Mouse (Mus musculus): ENCODE measurements around the gene Slc4a4. TPM values are rescaled to one million over a fixed set of nuclear protein-coding genes. Genes with fewer than 3 reads are reported as not detected.

Slc4a4 gene
- polyA plus RNA-seq, 1 experiment = 3.8 TPM

DNA sequence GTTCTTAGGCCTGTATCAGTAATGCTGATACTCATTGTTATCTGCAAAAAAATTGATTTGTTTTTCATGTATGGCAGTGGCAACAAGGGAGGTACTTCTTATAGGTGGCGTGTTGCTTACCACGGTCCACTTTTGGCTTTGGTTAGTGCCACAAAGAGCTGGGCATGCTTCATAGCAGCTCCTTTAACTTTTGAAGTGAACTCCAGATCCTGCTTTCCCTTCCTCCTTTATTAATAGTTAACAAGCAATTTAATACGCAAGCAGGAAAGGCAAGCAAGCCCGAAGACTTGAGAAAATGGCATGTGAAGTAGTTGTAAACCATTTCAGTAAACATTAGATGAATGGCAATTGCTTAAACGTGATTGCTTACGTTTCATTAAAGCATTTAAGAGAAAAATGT, 113.2 kb downstream of the Slc4a4 start:
- no peak for DNase-seq (ENCODE audit: low spot score)

DNA sequence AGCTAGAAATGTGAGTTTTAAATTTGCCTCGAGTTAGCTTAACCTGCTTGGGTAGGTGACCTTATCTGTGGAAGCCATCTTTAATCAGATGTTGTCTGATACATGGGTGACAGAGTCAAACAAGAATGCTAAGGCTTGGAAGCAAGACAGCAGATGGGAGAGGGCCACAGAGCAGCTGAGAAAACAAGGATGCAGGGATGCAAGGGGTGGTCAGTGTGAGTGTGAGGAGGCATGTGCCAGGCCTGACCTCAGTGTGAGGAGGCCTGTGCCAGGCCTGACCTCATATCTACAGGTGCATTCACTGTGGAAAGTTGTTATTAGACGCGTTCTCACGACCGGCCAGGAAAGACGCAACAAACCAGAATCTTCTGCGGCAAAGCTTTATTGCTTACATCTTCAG, 114.0 kb downstream of the Slc4a4 start:
- DNase-seq (ENCODE audit: low spot score) = no peak

DNA sequence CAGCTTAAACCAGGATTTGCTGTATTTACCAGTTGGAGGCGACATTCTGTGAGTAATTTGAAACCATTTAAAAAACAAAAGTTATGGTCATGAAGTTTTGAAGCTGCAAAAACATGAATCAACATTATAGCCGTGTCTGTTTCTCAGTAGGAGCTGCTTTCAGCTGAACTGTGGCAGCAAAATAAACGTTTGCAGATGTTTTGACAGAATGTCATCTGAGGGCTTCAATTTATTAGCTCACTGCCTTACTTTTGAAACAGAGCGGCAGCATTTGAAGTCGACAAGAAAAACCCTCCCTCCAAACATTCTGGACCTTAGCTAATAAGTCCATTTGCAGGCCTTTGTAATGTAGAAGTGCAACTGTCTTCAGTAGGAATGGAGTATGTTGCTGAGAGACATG, 123.5 kb downstream of the Slc4a4 start:
- DNase-seq (ENCODE audit: low spot score) = no peak

DNA sequence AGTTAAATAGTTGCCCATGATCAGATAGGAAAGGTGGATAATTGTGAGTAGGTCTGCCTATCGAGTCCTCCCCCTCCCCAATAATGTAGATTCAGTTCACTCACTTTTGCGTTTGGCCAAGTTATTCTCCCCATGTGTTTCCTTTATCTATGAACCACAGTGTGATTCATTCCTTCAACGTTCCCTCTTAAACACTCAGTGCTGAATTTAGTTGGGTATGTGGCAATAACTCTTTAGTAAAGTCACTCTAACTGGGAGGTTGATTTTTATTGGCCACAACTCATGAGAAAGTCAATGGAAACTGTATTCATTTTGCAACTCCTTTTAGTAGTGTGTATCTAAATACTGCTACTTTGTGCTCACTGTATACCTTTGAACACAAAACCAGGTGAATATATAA, 125.8 kb downstream of the Slc4a4 start:
- no peak for DNase-seq (ENCODE audit: low spot score)

DNA sequence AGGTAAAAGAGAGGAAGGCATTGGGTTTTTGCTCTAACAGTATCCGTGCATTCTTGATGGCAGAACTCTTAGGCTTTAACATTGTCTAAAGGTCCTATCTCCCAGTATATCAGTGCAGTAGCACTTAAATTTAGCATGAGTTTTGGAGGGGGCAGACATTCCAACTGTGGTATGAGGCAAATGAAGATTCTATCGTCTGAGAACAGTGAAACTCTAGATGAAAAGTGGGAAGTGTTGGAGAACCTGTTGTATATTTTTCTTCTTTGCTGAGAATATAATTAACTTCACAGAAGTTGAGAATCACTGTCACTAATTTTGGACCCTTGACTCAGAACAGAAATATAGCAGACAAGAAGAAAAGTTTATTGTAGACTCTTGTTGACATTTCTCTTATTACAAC, 128.2 kb downstream of the Slc4a4 start:
- no peak for DNase-seq (ENCODE audit: low spot score)

DNA sequence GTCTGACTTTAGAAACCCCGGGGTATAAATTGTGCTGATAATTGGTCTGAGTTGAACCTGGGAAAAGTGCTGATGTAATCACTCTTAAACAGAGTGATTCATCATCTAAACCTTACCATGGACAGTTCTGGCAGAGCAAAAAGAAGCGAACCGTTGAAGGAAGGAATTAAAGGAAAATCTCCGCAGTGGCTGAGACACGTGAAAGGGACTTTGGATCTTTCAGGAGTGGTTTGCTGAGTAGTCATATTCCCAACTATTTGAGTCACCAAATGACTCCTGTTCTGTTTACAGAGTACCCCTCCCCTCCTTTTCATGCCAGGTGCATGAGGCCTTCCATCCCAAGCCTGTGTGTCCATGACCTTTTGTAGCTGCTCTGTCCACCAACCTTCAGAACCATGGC, 129.3 kb downstream of the Slc4a4 start:
- DNase-seq (ENCODE audit: low spot score) = no peak

DNA sequence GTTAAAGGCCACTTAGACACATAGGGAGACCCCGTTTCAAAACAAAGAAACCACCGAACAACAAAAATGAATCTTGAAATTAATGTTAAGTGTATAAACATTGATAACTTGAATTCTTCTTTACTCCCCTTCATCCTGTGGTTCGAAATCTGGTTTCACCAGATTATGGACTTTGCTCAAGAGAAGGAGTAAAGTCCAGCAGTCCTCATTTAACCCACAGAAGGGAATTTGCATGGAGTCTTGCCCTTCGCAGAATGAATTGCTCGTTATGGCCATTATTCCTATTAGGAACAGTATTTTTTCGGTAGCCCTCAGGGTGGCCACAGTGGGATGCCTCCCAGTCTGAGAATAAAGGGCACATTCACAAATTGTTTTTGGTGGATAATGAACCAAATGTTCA, 131.9 kb downstream of the Slc4a4 start:
- DNase-seq (ENCODE audit: low spot score) = no peak

DNA sequence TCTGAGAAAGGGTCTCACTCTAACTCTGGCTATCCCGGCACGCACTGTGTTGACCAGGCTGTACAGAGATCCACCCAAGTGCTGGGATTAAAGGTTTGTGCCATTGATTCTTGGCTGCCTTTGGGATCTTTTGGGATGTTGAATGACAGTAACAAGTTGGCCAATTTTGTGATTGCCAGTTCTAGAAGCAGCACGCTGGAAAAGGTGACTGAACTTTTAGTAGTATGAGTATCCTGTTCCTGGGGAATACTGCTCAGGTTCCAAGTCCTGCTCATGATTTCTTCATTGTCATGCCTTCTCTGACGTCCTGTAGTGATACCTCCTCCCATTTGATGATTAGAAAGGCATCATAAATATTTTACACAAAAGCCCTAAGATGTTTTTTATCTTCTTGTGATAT, 137.8 kb downstream of the Slc4a4 start:
- no peak for DNase-seq (ENCODE audit: low spot score)

DNA sequence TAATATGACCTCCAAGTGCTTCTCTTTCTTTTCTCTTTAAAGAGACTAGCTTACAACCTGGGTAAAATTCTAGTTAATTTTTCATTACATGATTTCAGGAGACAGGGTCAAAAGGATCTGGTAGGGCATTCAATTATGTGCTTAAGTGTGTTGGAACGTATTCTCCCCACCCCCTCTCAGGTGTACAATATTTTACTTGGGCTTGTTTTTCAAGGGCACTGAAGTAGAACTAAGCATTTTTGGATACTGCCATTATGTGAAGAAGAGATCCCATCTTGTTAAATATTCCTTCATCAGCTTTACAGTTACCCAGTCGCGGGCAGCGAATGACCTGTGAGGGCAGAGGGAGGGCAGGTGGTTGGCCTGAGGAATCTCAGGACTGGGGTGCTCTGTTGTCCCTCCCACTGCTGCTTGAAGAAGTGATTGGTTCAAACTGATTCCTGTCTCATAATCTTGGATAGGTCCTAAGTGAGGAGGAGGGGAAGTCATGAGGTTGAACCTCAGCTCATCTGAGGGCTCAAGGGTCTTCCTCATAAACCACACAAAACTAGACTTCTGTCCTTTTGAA, 141.0 kb downstream of the Slc4a4 start:
- no peak for DNase-seq (ENCODE audit: low spot score)

DNA sequence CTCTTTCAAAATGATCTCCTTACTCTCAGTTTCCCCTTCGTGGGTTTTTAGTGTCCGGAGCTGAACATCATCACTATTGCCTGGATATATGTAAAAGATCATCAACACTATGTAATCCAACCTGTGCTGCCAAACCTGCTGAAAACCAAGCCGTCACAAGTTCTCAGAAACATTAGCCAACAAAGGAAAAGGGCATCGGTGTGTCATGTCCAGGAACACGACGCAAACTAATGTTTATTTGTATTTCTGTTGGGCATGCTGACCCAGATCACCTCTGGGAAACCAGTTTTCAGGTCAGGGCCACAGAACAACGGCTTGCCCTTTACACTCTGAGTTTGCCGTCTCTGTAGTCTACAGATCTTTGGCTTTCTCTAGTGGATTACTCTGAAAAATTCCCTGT, 146.0 kb downstream of the Slc4a4 start:
- DNase-seq (ENCODE audit: low spot score) = no peak

DNA sequence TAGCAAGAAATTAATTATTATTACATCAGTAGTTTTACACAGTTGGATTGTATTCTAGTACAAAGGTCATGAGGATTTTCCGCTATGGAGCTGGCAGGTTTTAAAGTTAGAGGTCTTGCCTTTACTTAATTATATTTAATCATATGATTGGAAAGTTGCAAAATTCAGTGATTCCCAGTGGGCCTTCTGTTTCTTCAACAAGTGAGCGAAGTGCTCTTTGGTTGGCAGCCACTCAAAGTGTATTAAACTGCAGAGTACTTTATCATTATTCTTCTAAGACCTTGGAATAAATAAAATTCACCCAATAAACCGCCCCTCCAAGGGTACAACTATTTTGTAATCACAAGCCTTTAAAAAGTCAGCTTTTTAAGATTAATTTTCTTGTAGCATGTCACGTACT, 146.6 kb downstream of the Slc4a4 start:
- DNase-seq (ENCODE audit: low spot score) = no peak

DNA sequence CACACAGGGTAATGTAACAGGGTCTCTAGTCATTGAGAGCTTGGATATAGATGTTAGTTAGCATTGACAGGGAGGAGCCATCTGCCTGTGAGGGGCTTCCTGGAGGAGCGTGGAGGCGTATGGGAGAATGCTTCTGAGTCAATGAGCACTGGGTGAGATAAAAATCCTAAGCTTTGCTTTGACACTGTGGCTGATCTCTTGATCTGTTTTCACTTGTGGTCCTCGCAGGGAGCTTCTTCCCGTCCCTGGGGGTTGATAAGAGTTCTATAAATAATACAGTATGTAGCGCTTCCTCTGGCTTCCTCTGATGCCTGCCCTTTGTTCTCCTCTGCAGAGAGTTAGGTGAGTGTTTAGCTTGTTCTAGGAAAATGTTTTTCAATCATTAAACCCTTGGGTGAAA, 149.5 kb downstream of the Slc4a4 start:
- DNase-seq (ENCODE audit: low spot score) = no peak

DNA sequence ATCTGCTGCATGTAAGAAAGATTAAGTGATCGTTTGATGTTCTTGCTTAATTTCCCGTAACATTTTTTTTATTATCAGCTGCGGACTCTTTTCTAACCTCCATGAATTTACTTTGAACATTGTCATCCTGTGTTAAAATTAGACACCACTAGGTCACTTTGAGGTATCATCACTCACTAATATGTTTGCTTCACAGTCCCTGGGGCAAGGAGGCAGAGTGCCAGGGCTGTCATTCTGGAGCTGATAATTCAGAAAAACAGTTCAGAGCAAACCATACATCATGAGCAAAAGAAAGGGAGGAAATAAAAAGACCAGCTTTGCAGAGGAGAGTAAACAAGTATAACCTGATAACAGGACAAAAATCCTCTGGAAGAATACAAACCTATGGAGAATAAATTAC, 154.2 kb downstream of the Slc4a4 start:
- no peak for DNase-seq (ENCODE audit: low spot score)

DNA sequence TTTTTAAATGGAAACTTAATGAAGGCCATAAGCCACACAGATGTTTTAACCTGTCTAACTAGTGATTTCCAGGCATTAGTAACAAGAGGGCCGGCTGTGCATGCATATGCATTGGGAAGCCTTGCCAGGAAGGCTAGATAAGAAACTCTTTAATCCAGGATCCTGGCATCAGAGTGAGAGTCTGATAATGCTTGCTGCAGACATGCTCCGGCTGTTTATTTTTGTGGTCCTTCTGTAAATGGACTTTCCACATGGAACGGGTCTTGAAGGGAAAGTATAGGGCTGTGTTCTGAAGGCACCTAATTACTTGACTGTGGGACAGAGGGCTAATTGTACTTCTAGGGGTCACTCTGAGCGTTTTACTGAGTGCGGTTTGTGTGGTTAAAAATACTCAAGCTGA, 157.2 kb downstream of the Slc4a4 start:
- DNase-seq (ENCODE audit: low spot score) = no peak

DNA sequence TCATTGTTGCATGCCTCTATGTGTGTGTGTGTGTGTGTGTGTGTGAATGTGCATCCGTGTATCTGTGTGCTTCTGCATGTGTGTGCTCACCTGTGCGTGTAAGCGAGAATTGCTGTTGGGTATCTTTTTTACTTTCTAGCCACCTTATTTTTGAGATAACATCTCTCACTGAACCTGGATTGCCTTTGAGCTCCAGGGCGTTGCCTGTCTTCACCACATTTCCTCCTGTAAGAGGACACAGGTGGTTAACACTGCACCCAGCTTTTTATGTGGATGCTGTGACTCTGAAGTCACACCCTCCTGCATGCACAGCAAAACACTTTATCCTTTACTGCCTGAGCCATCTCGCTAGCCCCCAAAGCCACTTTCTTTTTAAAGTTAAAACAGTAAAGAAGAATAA, 158.2 kb downstream of the Slc4a4 start:
- no peak for DNase-seq (ENCODE audit: low spot score)

DNA sequence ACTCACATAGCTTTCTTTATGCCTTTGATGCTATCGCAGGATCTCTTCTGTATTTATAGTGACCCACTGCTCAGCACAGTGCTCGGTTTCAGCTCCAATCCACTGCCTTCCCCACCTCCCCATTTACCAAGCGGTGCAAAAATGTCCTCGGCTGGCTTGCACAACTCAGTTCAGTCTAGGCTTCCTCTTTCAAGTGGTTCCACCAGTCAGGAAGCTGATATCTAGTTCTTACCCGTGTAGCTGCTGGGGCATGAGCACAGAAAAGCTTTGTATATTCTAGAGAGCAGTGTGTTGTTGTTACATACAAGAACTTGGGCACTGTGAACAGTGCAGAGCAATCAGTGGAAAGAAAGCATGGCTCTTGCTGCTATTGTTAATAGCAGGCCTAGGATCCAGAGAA, 165.0 kb downstream of the Slc4a4 start:
- DNase-seq (ENCODE audit: low spot score) = no peak

DNA sequence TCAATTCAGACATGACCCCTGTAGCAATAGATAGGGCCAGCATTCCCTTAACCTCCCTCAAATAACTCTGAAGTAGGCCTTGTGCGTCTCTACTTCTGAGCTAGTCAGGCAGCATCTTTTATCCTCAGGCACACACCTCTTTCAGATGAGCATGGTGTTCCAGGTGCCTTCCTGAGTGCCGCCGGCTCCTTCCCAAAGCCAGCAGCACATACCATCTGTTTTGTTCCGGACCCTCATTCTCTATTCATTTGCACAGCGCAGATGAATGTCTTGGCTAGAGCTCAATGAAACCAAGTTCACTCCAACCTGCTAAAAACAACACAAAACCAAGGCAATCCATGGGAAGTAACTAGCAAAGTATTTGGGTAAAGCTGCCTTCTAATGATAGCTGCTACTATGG, 165.6 kb downstream of the Slc4a4 start:
- no peak for DNase-seq (ENCODE audit: low spot score)

DNA sequence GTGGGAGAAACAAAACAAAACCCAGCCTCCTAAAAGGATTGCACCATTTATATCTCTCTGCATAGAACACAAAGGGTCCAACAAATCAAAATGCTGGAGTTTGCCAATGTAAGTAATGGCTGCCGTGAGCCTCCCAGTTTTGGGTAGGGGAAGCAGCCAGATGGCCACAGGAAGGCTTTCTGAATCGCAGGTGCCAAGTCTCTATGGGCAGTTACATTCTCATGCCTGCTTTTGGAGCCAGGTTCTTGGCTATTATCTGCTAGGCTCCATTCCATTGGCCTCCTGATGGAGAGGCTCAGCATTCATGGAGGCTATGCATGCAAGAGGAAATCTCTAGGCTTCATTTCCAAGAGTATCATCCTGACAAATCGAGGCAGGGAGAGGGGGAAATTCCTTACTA, 169.0 kb downstream of the Slc4a4 start:
- no peak for DNase-seq (ENCODE audit: low spot score)

DNA sequence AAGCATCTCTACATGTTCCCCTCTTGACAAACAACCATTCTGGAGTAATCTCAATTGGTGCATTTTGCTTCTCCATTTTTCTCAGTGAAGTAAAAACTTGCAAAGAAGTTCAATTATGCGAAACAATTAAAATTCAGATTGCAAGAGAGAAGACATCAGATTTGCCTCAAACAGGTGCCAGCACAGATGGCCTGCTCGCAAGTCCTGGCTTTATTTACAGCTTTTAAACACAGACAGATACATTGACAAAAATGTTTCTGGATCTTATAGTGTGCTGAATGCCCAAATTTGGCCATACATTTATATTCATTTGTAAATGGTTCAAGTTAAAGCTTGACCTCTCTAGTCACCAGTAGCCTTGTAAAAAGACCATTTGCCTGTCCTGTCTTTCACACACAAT, 169.8 kb downstream of the Slc4a4 start:
- no peak for DNase-seq (ENCODE audit: low spot score)

DNA sequence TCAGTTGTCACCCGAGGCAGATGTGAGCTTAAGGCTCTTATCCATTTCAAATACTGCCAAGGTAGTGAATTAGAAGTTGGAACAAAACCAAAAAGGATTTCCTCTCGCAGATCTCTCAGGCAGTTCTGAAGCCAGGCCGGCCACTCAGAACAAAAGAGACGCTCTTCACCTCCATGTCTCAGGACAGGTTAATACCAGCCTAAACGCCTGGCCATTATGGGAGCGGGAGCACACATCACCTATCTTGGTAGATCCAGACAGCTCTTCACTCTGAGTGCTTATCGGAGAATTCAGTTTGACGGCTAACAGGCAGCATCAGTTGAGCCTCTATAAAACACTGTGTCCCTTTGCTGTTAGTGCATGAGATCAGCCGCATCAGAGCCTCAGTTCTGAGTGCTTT, 174.5 kb downstream of the Slc4a4 start:
- no peak for DNase-seq (ENCODE audit: low spot score)

DNA sequence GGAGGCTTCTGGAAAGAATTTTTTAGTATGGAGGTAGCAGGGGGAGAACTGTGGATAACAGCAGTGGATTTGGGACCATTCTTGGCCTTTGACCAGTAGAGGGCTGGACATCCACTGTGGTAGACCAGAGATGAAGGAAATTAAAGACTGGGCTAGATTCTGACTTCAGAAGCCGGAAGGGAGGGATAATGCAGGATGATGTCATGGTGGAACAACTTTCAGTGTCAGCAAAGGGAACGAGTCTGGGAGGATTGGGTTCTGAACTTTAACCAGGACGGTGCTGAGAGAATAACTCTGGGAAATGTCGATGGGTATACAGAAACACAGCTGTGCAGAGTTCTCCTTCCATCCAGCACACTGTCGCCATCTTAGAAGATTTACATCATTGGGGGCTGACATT, 175.7 kb downstream of the Slc4a4 start:
- no peak for DNase-seq (ENCODE audit: low spot score)

DNA sequence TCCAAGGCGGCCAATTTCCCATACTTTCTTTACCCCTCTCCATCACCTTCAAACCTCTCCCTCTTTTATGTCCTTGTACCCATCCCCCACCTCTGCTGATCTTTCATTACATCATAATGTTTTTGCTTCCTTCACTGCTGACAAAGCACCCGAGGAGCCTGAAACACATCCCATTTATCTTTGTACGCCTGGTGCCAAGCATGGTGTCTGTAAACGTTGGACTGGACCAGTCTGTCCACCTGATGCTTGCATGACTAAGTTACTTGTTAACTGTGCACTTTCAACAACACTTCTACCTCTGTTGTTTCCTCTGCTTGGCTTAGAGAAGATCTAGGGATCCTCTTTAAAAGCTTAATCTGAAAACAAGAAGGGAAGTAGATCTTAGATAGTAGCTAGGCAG, 180.5 kb downstream of the Slc4a4 start:
- no peak for DNase-seq (ENCODE audit: low spot score)

DNA sequence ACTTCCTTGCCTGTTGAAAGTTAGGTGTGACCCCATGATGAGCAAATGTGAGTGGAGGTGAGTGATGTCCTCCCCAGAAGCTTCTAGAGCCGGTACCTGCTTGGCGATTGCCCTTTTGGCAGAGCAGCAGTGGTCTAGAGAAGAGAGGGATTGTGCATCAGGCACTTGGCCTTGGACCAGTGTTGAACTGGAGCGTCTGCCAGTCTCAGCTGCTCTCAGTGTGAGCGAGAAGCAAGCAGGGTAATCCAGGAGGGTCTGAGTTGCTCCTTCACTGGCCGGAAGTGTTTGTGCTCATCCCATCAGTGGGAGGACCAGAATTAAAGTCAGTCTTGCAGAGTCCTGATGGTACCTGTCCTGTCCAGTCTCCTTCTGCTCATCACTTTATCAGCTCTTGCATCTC, 181.5 kb downstream of the Slc4a4 start:
- no peak for DNase-seq (ENCODE audit: low spot score)

DNA sequence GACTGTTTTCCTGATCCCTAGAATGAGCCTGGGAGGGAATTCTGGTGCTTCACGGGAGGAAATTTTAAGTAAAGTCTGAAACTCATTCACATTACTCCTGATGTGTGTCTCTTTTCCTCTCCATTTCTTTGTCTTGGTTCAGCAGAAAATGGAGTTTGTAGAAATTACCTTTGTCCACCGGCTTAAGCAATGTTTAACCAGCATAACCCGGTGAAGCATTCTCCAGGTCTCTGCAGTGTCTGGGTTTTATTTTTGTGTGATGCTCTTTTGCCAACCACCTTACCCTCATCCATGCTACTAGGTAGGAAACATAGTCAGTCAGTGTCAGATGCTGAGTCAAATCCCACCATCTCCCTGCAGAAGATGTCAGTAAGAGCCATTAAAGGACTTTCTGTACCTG, 183.4 kb downstream of the Slc4a4 start:
- DNase-seq (ENCODE audit: low spot score) = no peak

DNA sequence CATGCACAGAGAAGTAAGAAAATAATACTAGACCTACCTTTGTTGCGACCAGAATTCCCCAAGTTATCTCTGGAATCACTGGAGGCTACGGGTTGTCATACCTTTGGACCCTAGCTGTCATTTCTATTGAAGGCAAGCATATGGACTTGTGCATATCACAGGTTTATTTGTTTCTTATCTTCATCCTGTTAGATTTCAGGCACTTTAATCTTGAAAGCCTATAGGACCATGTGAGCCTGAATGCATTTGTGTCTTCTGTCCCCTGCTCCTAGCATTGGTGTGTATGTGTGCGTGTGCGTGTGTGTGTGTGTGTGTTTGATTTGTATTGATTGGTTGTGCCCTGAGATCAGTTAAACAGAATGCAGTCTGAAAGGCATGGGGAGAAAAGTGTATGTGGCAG, 185.3 kb downstream of the Slc4a4 start:
- DNase-seq (ENCODE audit: low spot score) = no peak
